Mouse (Mus musculus): ENCODE measurements around the gene Cd68. TPM values are rescaled to one million over a fixed set of nuclear protein-coding genes. Genes with fewer than 3 reads are reported as not detected.

The Cd68 gene
- total RNA-seq, 2 experiments from 2014 or later = 9.8 to 12.0 TPM

GRCm38 (mm10) chr11:69695361-69696181, 29.6 kb upstream of the Cd68 start, which contains the start of the genes Tnfsf12 and Tnfsfm13:
Tnfsf12 (minus strand) TSS chr11:69695849.
Tnfsfm13 (minus strand) TSS chr11:69696098.
- peak; percentile 82 for DNase-seq

DNA sequence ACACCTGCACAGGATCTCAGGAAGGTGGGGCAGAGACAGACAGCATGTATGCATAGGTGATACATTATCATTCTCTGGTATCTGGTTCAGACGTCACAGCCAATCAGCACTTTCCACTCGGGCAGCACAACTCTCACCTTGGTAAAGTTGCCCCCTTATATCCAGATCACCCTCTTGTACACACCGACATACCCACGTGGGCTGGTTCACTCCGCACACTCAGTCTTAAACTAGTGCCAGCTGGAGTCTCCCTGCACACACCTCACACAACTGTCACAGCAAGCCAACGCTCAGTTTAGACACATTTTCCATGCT, 29.1 kb upstream of the Cd68 start:
- no peak for DNase-seq

- DNase-seq = no peak
Observed at GRCm38 (mm10) chr11:69693421-69693965, 27.5 kb upstream of the Cd68 start.

DNA sequence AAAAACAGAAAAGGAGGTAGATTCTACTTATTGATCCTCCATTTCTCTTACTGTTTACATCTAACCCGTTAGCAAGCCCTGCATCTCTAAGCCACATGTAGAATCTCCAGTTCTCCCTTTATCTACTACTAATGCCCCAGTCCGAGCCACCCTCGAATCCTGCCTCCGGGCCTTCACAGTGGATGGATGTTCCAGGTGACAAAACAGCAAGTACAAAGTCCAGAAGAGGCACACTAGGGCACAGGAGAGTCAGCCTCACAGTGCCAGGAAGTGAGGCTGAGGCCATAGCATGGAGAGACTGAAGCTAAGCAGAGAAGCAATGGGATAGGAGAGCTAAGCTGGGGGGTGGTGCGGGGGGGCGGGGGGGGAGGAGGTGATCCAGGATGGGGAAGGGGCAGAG, 26.9 kb upstream of the Cd68 start:
- DNase-seq = no peak

GRCm38 (mm10) chr11:69692196-69692811, 26.4 kb upstream of the Cd68 start:
- no peak for DNase-seq

DNA sequence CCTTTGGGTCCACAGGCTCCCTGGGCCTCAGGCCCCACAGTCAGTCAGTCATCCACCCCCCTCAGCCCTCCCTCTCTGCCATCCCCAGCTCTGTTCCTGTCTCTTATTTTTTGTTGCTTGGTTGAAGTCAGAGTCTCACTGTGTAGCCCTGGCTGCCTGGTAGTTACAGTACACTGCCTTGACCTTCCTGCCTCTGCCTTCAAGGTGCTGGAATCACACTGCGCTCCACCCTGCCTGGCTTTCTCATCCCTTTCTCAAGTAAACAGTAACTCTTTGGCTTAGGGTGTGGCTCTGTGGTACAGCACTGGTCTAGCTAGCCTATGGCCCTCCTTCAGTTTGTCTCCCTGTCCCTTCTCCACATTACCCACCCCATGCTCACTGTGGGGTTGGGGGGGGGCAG, 23.9 kb upstream of the Cd68 start:
- DNase-seq = no peak

GRCm38 (mm10) chr11:69687061-69687460, 21.1 kb upstream of the Cd68 start:
- DNase-seq = no peak

DNA sequence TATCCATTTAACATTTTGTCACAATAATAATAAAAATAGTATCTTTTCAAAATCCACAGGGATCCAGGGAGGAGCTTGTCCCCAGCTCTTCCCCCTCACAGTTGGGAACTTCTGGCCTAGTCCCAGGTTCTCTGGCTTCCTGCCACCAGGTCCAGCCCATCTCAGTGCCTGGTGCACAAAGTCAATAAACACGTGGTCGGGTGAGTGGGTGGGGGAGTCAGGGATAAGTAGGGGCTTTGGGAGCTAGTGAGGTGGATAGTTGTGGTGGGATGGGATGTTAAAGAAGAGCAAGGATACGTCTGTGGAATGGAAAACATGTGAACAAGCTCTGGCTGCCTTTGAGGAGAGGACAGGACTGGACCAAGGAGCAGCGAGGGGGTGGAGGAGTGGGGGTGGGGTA, 20.4 kb upstream of the Cd68 start:
- DNase-seq = peak; percentile 80

DNA sequence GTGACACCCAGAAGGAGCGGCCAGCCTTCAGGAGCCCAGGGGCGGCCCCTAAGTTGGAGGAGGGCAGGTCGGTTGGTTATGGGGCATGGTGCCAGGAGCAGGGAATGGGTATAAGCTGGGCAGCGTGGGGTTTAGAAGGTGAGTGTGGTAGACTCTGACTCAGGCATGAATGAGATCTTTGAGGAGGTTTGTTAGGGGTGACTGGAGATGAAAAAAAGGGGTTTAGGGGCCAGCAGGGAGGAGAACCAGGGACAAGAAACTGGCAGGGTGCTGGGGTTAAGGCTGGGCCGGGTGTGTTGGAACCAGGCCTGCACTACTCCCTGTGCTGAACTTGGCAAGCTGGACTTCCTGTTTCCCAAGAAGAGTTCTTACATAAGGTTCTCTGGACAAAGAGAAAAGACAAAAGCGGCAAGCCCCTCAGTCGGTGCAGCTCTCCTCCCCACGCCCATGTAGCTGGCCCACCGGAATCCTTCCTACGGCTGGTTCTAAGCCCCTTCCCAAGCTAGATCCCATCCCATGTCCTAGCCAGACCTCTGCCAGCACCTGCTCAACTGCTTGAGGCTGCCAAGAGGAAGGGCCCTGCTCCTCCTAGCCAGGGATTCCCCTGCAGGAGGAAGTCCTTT, 19.7 kb upstream of the Cd68 start, which contains the start of gene Tnfsf13:
TSS of gene Tnfsf13 (minus strand) at position 259 of the 623 bp plus-strand sequence.
- DNase-seq = peak; percentile 83

GRCm38 (mm10) chr11:69684936-69685335, 19.0 kb upstream of the Cd68 start:
- DNase-seq = peak; percentile 20

- DNase-seq = no peak
Observed at GRCm38 (mm10) chr11:69684128-69684745, 18.3 kb upstream of the Cd68 start.

DNA sequence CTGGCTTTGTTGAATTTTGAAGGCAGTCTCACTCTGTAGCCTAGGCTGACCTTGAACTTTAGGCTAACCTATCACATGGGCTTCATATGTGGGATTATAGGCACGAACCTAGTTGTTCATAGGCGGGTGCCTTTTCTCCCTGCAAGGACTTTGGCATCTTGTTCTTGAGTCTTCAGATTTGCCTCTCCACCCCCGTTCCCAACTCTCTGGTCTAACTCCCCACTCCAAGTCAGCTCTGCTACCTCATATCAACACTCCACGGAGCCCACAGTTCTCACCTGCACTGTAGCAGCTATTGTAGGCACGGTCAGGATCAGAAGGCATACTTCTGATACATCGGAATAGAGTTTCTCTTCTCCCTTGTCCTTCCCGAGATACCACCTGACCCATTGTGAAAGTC, 17.6 kb upstream of the Cd68 start:
- no peak for DNase-seq

DNA sequence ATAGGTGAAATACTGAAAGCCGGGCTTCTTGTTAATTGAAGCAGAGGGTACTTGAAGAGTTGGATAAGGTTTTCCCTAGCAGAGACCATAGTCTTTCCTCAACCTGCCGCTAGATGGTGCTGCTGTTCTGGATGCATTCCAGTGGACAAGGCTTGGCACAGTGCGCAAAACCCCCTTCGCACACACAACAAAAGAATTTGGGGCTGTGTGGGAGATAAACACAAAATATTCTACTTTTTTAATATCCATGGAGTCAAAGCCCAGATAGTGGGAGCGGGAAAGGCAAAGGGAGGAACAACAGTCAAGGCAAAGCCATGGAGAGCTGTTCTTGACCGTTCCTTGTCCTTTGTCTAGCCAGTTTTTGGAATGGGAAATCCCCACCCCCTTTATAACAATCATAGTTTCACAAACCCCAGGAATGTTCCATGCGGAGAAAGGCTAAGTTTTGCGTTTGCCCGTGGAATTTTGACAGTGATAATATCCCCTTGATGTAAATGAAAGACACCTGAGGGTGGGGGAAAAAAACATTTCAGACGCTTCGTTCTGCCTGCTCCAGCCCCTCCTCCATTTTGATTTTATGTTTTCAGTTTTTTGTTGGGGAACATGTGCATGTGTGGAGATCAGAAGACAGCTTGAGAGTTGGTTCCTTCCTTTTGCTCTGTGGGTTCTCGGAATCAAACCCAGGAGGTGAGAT, 17.0 kb upstream of the Cd68 start:
- DNase-seq = peak; percentile 93

GRCm38 (mm10) chr11:69682209-69682839, 16.4 kb upstream of the Cd68 start:
- DNase-seq = no peak

DNA sequence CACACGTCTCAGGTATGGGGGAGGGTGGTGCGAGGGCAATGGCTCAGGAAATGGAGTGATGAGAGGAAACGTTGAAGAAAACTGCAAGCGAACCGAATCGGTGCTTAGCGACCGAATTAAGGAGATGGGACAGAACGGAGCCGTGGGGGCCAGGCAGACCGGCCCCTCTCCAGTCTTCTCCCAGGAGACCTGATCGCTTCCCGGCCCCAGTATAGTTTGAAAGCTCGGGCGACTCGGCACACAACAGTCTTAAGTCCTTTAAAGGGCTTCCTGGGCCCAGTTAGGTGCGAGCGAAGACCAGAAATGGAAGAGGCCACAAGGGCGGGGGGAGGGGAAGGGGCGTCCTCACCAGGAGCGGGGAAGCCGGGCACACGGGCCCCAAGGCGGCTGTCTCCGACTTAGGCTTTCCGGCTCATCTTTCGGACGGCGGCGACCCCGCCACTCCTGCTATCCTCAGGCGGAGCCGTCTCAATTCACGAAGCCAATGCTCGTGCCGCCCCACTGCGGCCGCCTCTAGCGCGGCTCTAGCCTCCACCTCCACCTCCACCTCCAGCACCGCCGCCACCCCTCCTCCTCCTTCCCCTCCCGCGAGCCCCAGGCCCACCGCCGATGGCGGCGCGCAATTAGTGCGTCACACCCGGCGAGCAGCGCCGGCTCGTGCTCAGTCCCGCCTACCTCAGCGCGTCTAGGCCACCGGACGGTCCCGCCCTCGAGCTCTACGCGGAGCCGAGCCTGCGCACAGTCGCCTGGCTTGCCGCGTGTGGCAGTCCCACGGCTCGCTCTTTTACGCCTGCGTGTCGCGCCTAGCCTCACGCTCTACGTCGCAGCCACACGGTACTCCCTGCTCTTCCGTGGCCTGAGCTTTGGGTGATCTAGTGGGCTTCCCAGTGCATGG, 15.6 kb upstream of the Cd68 start, which contains the start of gene Senp3:
TSS of gene Senp3 (minus strand) at position 771 of the 895 bp plus-strand sequence.
- peak; percentile 97 for DNase-seq

DNA sequence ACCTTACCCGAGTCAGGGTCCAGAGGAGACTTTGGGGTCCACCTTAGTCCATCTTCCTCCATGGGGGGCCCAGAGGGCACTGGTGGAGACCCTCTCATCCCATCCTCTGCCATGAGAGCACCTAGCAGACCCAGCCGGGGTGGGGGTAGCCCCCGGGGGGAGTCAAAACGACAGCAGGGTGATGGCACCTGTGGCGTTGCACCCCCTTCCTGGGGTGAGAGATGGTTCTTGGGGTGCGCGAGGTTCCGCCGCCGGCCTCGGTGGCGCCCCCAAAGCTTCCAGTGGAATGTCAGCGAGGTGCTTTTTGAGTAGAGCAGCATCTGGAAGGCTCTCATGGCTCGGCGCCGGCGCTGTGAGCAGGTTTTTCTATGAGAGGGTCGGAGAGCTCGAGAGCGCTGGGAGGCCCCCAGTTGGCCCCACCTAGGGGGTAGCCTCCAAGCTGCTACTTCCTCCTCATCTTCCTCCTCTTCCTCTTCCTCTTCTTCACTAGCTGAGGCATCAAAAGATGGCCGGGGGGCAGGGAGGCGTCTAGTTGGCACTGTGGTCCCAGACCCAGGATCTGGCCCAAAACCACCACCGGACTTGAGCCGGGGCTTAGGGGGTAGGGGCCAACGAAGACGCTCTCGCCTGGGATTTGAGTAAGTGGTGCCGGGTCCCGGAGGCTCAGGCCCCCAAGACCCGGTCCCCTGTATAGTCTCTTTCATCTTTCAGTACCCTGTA, 14.3 kb upstream of the Cd68 start:
- no peak for DNase-seq

GRCm38 (mm10) chr11:69679144-69679543, 13.2 kb upstream of the Cd68 start:
- no peak for DNase-seq

- DNase-seq = peak; percentile 100
Observed at GRCm38 (mm10) chr11:69672211-69672706, 6.3 kb upstream of the Cd68 start, which contains the start of gene Eif4a1. Eif4a1 (minus strand) TSS chr11:69672423.

DNA sequence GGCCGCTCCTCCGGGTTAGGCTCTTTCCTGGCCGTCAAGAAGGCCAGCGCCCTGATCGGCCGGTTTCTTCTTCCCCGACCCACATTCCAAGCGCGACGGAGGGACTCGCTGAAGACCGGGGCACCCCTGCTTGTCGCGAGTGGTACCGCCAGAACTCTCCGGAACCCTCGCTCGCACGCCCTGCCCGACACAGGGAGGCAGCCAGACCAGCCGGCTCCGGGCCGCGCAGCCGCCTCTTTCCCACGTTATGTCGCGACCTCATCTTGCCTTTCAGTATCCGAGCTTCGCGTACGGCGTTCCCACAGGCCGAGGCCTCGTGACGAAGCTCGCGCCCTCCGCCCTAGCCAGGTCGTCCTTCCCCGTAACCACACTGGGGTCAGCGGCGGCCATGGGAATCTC, 5.8 kb upstream of the Cd68 start:
- DNase-seq = no peak

Measured in adrenal gland, postnatal 10 days (tissue).